Mouse (Mus musculus) ES-E14 (cell line): Measurements from ENCODE around the gene Rgp1. TPM values are rescaled to one million over a fixed set of nuclear protein-coding genes. Genes with fewer than 3 reads are reported as not detected.

ENCODE experiments used
- DNase-seq: peaks from one replicate; pipeline ENCODE4 v3.0.0-alpha.2; 2013; ENCODE audit warnings: low read depth, low spot score
- H3K27ac ChIP-seq: 2 replicates; pipeline ENCODE4 v1.5.1; 2012; ENCODE audit warnings: low read depth, mild to moderate bottlenecking, low read length, moderate library complexity, mixed read lengths; ENCODE audit not compliant: poor library complexity, insufficient read depth, severe bottlenecking
- H3K36me3 ChIP-seq: 2 replicates; pipeline ENCODE4 v1.6.1; 2012; ENCODE audit warnings: mild to moderate bottlenecking, low read length, moderate library complexity, mixed read lengths; ENCODE audit not compliant: control insufficient read depth, poor library complexity, insufficient read depth, severe bottlenecking
- H3K4me1 ChIP-seq, 2 experiments: fragments of 150-350 bp in 1 of 2; sonication (generic) in 1 of 2; 2 replicates each; pipeline ENCODE4 v1.6.1; 2012; ENCODE audit warnings: low read length in 2 of 2, mild to moderate bottlenecking in 1 of 2, mixed read lengths in 1 of 2; ENCODE audit not compliant: control insufficient read depth in 2 of 2, insufficient read depth in 2 of 2, poor library complexity in 1 of 2
- H3K4me3 ChIP-seq, 2 experiments: fragments of 150-350 bp in 1 of 2; sonication (generic) in 1 of 2; 2 replicates each; pipeline ENCODE4 v1.5.1; 2012; ENCODE audit warnings: low read length in 2 of 2, low read depth in 1 of 2, mild to moderate bottlenecking in 1 of 2, mixed read lengths in 1 of 2; ENCODE audit not compliant: insufficient read depth in 1 of 2, poor library complexity in 1 of 2, severe bottlenecking in 1 of 2
- H3K9ac ChIP-seq: 2 replicates; pipeline ENCODE4 v1.6.1; 2012; ENCODE audit warnings: low read depth, mild to moderate bottlenecking, low read length, mixed read lengths; ENCODE audit not compliant: poor library complexity, insufficient read depth, severe bottlenecking
- H3K9me3 ChIP-seq: fragments of 150-350 bp; sonication (generic); 2 replicates; pipeline ENCODE4 v1.6.1; 2012; ENCODE audit warnings: low read depth, mild to moderate bottlenecking, low read length; ENCODE audit not compliant: control insufficient read depth, insufficient read depth
- CHD2 ChIP-seq: IDR thresholded peaks from 2 replicates; pipeline ENCODE4 v1.6.1; 2014; ENCODE audit warnings: mild to moderate bottlenecking, low read depth, low read length, inconsistent platforms
- HCFC1 ChIP-seq: IDR thresholded peaks from 2 replicates; pipeline ENCODE4 v1.6.1; 2012; ENCODE audit warnings: low read length, inconsistent platforms, borderline replicate concordance; ENCODE audit not compliant: insufficient read depth
- MAFK ChIP-seq: IDR thresholded peaks from 2 replicates; pipeline ENCODE4 v1.6.1; 2014; ENCODE audit warnings: mild to moderate bottlenecking, low read depth, low read length, inconsistent platforms; ENCODE audit not compliant: insufficient read depth
- ZC3H11A ChIP-seq: IDR thresholded peaks from 2 replicates; pipeline ENCODE4 v1.6.1; 2012; ENCODE audit warnings: low read depth, mild to moderate bottlenecking, inconsistent platforms, low read length, borderline replicate concordance
- ZNF384 ChIP-seq: IDR thresholded peaks from 2 replicates; pipeline ENCODE4 v1.6.1; 2012; ENCODE audit warnings: low read depth, low read length, inconsistent platforms
- in situ Hi-C, 2 experiments: fragments of 600-800 bp; cut with MboI; formaldehyde crosslinking; loops; one replicate each; pipeline ENCODE4 v1.15.1; 2025; ENCODE audit warnings: low sequenced_read_pairs in 2 of 2, inconsistent platforms in 1 of 2; ENCODE audit not compliant: unreplicated experiment in 2 of 2
- total RNA-seq: library from RNA; depleted of rRNA; stranded (reverse); fragments of 300-350 nt; gene quantifications from 2 replicates; pipeline ENCODE4 v1.2.3, GENCODE M21; 2012

Rgp1 gene
- total RNA-seq, 1 experiment, result 27.1 TPM

- DNase-seq, result no peak
- TF ChIP-seq ZC3H11A (no peak), MAFK (no peak), HCFC1 (no peak), CHD2 (no peak), ZNF384 (no peak)
Observed at GRCm38 (mm10) chr4:43613060-43613730, 34.7 kb downstream of the Rgp1 start.

GRCm38 (mm10) chr4:43620146-43620778 lies 41.7 kb downstream of the Rgp1 start:
- Histone ChIP-seq H3K9me3 (no peaks in the 10 kb centered on the region), H3K27ac (no peak overlapping the region), H3K4me1 (no peaks in the 10 kb centered on the region), H3K9ac (no peak overlapping the region), H3K4me3 (no peak overlapping the region), H3K36me3 (no peaks in the 10 kb centered on the region)
- no peak for TF ChIP-seq ZC3H11A
- no peak for TF ChIP-seq CHD2
- no peak for TF ChIP-seq HCFC1
- TF ChIP-seq ZNF384, result no peak
- no peak for TF ChIP-seq MAFK
- in situ Hi-C loops, result no loop called here
- no peak for DNase-seq

More at GRCm38 (mm10) chr4:43613060-43613730, 34.7 kb downstream of the Rgp1 start:
- in situ Hi-C loops, result no loop called here
- H3K27ac ChIP-seq, result no peak overlapping the region
- H3K4me1 ChIP-seq, result no peaks in the 10 kb centered on the region
- H3K4me3 ChIP-seq, result no peak overlapping the region
- no peak overlapping the region for H3K9ac ChIP-seq
- H3K36me3 ChIP-seq, result no peaks in the 10 kb centered on the region
- no peaks in the 10 kb centered on the region for H3K9me3 ChIP-seq

GRCm38 (mm10) chr4:43629106-43629817 lies 50.7 kb downstream of the Rgp1 start:
- H3K9ac ChIP-seq, result peak overlapping the region; percentile 6; the same call in 1 of the 2 replicates
- H3K4me1 ChIP-seq, result peaks cover 0 to 13% of the 10 kb centered on the region in 2 experiments; a peak in 1 of 4 replicates
- in situ Hi-C loops, result no loop called here
- H3K9me3 ChIP-seq, result no peaks in the 10 kb centered on the region
- no peak overlapping the region for H3K27ac ChIP-seq
- DNase-seq, result no peak
- H3K36me3 ChIP-seq, result no peaks in the 10 kb centered on the region
- no peak overlapping the region for H3K4me3 ChIP-seq
- TF ChIP-seq HCFC1 (no peak), MAFK (0 out of 2 replicates have a peak, but pooled peaks have one; percentile 31), ZNF384 (no peak), CHD2 (peak; percentile 93), ZC3H11A (no peak)

- Histone ChIP-seq H3K4me1 (peaks cover 0 to 13% of the 10 kb centered on the region in 2 experiments; a peak in 1 of 4 replicates), H3K27ac (no peak overlapping the region), H3K36me3 (no peaks in the 10 kb centered on the region), H3K4me3 (no peak overlapping the region), H3K9ac (no peak overlapping the region), H3K9me3 (no peaks in the 10 kb centered on the region)
- TF ChIP-seq ZC3H11A, result peak; percentile 20; the same call in 1 of the 2 replicates
- TF ChIP-seq ZNF384, result no peak
- TF ChIP-seq MAFK, result no peak
- no peak for TF ChIP-seq CHD2
- no peak for TF ChIP-seq HCFC1
- peak; percentile 79 for DNase-seq
- in situ Hi-C loops, result no loop called here
Observed at GRCm38 (mm10) chr4:43630030-43630581, 51.6 kb downstream of the Rgp1 start.
